Mouse (Mus musculus): Measurements from ENCODE around the gene Clpsl2. TPM values are rescaled to one million over a fixed set of nuclear protein-coding genes. Genes with fewer than 3 reads are reported as not detected.

Gene Clpsl2
- total RNA-seq, 1 experiment = not detected

DNA sequence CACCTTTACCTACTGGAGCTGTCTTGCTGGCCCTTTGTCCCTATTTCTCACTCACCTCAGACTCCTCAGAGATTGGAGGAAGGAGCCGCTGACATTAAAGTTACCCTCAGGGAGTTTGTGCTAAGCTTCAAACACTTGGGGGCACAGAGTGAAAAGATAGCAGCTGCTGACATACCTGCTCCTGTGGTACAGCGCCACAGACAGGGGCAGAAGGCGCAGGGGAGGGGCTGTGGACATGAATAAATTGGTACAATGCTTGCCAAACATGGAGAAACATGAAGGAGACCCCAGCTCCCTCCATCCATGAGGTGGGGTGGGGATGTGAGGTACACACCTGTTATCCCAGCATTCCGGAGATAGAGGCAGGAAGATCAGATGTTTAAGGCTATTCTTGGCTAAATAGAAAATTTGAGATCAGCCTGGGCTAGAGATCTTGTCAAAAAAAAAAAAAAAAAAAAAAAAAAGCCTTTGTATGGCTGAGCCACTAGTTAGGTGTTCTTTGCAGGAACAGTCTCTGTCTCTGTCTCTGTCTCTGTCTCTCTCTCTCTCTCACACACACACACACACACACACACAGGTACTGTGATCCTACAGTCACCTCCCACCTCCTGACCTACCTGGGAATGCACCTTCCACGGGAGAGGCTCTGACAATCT, 28.0 kb upstream of the Clpsl2 start:
- no peak overlapping the region for H3K27ac ChIP-seq (ENCODE audit: insufficient read depth, low read depth, low read length, poor library complexity, severe bottlenecking)
- in situ Hi-C loops (cut with MboI; ENCODE audit: low sequenced_read_pairs in 2 of 2, unreplicated experiment in 2 of 2) = no loop called here
- TF ChIP-seq MAFK (IDR thresholded peaks at IDR 0.05; ENCODE audit: insufficient read depth, low read depth, low read length) (no peak), ZNF384 (IDR thresholded peaks at IDR 0.05; ENCODE audit: low read depth, low read length) (no peak), CHD2 (IDR thresholded peaks at IDR 0.05; ENCODE audit: low read depth, low read length) (no peak), ZC3H11A (IDR thresholded peaks at IDR 0.05; ENCODE audit: borderline replicate concordance, low read depth, low read length) (no peak), HCFC1 (IDR thresholded peaks at IDR 0.05; ENCODE audit: borderline replicate concordance, insufficient read depth, low read length) (no peak)
- H3K9ac ChIP-seq (ENCODE audit: insufficient read depth, low read depth, low read length, poor library complexity, severe bottlenecking) = no peak overlapping the region
- no peaks in the 10 kb centered on the region for H3K9me3 ChIP-seq (ENCODE audit: control insufficient read depth, insufficient read depth, low read depth, low read length)
- DNase-seq (ENCODE audit: low read depth, low spot score) = no peak
- H3K4me1 ChIP-seq (ENCODE audit: control insufficient read depth in 2 of 2, insufficient read depth in 2 of 2, low read length in 2 of 2, poor library complexity in 1 of 2) = peaks cover 0 to 20% of the 10 kb centered on the region in 2 experiments; a peak in 2 of 4 replicates
- no peaks in the 10 kb centered on the region for H3K36me3 ChIP-seq (ENCODE audit: control insufficient read depth, insufficient read depth, low read length, poor library complexity, severe bottlenecking)
- no peak overlapping the region for H3K4me3 ChIP-seq (ENCODE audit: insufficient read depth in 1 of 2, low read depth in 1 of 2, low read length in 2 of 2, poor library complexity in 1 of 2, severe bottlenecking in 1 of 2)

DNA sequence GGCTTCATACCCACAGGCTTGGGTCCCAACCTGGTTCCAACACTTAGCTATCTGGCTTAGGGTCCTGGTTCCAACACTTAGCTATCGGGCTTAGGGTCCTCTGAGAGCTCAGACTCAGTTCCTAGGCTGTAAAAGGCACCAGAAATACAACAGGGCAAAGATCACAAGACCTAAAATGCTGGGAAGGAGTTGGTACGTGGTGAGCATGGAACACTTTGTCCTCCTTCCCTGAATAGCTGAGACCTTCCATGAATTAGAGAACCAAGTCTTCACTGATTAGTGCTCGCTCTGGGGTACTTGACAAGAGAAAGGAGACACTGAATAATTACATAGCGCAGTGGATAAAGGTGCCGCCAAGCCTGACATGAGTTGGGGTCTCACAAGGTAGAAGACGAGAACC, 27.3 kb upstream of the Clpsl2 start:
- DNase-seq (ENCODE audit: low read depth, low spot score) = no peak
- H3K9me3 ChIP-seq (ENCODE audit: control insufficient read depth, insufficient read depth, low read depth, low read length) = no peaks in the 10 kb centered on the region
- H3K4me3 ChIP-seq (ENCODE audit: insufficient read depth in 1 of 2, low read depth in 1 of 2, low read length in 2 of 2, poor library complexity in 1 of 2, severe bottlenecking in 1 of 2) = peak overlapping the region in 1 of 2 experiments; percentile 71; a peak in 1 of 4 replicates
- H3K27ac ChIP-seq (ENCODE audit: insufficient read depth, low read depth, low read length, poor library complexity, severe bottlenecking) = no peak overlapping the region
- H3K36me3 ChIP-seq (ENCODE audit: control insufficient read depth, insufficient read depth, low read length, poor library complexity, severe bottlenecking) = no peaks in the 10 kb centered on the region
- in situ Hi-C loops (cut with MboI; ENCODE audit: low sequenced_read_pairs in 2 of 2, unreplicated experiment in 2 of 2) = no loop called here
- TF ChIP-seq ZNF384 (IDR thresholded peaks at IDR 0.05; ENCODE audit: low read depth, low read length) = no peak
- TF ChIP-seq HCFC1 (IDR thresholded peaks at IDR 0.05; ENCODE audit: borderline replicate concordance, insufficient read depth, low read length) = no peak
- TF ChIP-seq CHD2 (IDR thresholded peaks at IDR 0.05; ENCODE audit: low read depth, low read length) = no peak
- no peak for TF ChIP-seq ZC3H11A (IDR thresholded peaks at IDR 0.05; ENCODE audit: borderline replicate concordance, low read depth, low read length)
- no peak for TF ChIP-seq MAFK (IDR thresholded peaks at IDR 0.05; ENCODE audit: insufficient read depth, low read depth, low read length)
- peaks cover 0 to 18% of the 10 kb centered on the region in 2 experiments; a peak in 2 of 4 replicates for H3K4me1 ChIP-seq (ENCODE audit: control insufficient read depth in 2 of 2, insufficient read depth in 2 of 2, low read length in 2 of 2, poor library complexity in 1 of 2)
- peak overlapping the region; percentile 28; the same call in 1 of the 2 replicates for H3K9ac ChIP-seq (ENCODE audit: insufficient read depth, low read depth, low read length, poor library complexity, severe bottlenecking)

DNA sequence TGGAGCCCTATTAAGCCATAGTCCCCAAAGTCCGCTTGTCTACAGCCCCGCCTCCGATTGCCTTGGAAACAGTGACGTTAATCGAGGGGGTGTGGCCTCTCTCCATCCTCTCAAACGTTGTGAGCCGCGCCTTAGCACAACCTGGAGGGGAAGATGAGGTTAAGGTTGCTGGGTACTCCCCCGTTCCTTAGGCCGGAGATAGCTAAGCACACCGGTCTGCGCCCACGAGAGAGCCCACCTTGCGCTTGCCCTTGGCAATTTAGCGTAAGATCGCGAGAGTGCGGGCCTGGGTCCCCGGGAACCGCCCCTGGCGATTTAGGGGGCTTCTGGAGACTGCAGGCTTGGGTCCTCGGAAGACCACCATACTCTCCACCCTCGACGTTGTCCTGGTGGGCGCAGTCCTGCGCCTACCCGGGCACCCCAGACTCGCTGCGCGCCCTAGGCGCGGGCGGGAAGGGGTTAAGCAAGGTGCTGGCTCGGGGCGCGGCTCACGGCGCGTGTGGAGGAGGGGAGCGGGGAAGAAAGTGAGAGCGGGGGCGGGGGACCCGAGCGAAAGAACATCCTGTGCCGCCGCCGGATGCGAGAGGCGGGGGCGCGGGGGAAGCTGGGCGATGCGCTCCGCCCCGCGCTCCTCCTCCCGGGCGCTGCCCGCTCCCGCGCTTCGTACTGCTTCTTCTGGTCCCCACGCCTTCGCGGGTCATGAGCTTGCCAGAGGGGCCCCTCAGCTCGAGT, 26.4 kb upstream of the Clpsl2 start:
- H3K9me3 ChIP-seq (ENCODE audit: control insufficient read depth, insufficient read depth, low read depth, low read length) = no peaks in the 10 kb centered on the region

DNA sequence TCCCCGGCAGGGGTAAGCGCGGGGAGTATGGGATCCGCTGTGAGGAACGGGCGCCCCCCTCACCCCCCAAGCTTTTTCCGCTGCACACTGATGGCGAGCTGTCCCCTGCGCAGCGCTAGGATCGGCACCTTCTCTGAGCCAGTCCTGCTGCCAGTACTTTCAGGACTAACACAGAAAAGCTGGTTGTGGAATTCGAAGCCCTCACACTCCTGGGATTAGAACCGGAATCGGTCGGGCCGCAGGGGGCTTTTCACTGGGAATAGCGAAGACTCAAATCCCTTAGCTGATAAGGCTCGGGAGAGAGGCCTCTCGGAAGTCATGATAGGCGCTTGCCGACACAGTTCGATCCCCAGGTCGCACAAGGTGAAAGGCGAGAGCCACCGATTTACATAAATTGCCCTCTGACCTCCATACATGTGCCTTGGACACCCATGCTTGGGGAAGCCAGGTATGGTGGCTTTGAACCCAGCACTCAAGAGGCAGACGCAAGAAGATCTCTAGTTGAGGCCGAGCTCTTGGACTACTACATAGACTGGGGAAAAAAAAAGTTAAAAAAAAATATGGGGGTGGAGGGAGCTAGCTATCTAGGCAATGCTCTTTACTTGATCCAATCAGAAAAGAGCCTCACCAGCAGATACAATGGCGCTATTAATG, 25.7 kb upstream of the Clpsl2 start:
- peak overlapping the region; percentile 91 for H3K9ac ChIP-seq (ENCODE audit: insufficient read depth, low read depth, low read length, poor library complexity, severe bottlenecking)
- H3K9me3 ChIP-seq (ENCODE audit: control insufficient read depth, insufficient read depth, low read depth, low read length) = no peaks in the 10 kb centered on the region
- no peaks in the 10 kb centered on the region for H3K36me3 ChIP-seq (ENCODE audit: control insufficient read depth, insufficient read depth, low read length, poor library complexity, severe bottlenecking)
- TF ChIP-seq ZNF384 (IDR thresholded peaks at IDR 0.05; ENCODE audit: low read depth, low read length) (no peak), HCFC1 (IDR thresholded peaks at IDR 0.05; ENCODE audit: borderline replicate concordance, insufficient read depth, low read length) (no peak), CHD2 (IDR thresholded peaks at IDR 0.05; ENCODE audit: low read depth, low read length) (no peak), MAFK (IDR thresholded peaks at IDR 0.05; ENCODE audit: insufficient read depth, low read depth, low read length) (no peak), ZC3H11A (IDR thresholded peaks at IDR 0.05; ENCODE audit: borderline replicate concordance, low read depth, low read length) (no peak)
- H3K27ac ChIP-seq (ENCODE audit: insufficient read depth, low read depth, low read length, poor library complexity, severe bottlenecking) = peak overlapping the region; percentile 67
- in situ Hi-C loops (cut with MboI; ENCODE audit: low sequenced_read_pairs in 2 of 2, unreplicated experiment in 2 of 2) = no loop called here
- H3K4me1 ChIP-seq (ENCODE audit: control insufficient read depth in 2 of 2, insufficient read depth in 2 of 2, low read length in 2 of 2, poor library complexity in 1 of 2) = peaks cover 0 to 15% of the 10 kb centered on the region in 2 experiments; a peak in 2 of 4 replicates
- H3K4me3 ChIP-seq (ENCODE audit: insufficient read depth in 1 of 2, low read depth in 1 of 2, low read length in 2 of 2, poor library complexity in 1 of 2, severe bottlenecking in 1 of 2) = peak overlapping the region; percentile 71 to 81
- DNase-seq (ENCODE audit: low read depth, low spot score) = no peak

More for the DNA sequence above, 26.4 kb upstream of the Clpsl2 start:
- H3K4me1 ChIP-seq (ENCODE audit: control insufficient read depth in 2 of 2, insufficient read depth in 2 of 2, low read length in 2 of 2, poor library complexity in 1 of 2) = peaks cover 0 to 15% of the 10 kb centered on the region in 2 experiments; a peak in 2 of 4 replicates
- peak overlapping the region; percentile 91 for H3K9ac ChIP-seq (ENCODE audit: insufficient read depth, low read depth, low read length, poor library complexity, severe bottlenecking)
- DNase-seq (ENCODE audit: low read depth, low spot score) = peak; percentile 80
- H3K27ac ChIP-seq (ENCODE audit: insufficient read depth, low read depth, low read length, poor library complexity, severe bottlenecking) = peak overlapping the region; percentile 83
- in situ Hi-C loops (cut with MboI; ENCODE audit: low sequenced_read_pairs in 2 of 2, unreplicated experiment in 2 of 2) = no loop called here
- H3K36me3 ChIP-seq (ENCODE audit: control insufficient read depth, insufficient read depth, low read length, poor library complexity, severe bottlenecking) = no peaks in the 10 kb centered on the region
- peak overlapping the region; percentile 71 to 81 for H3K4me3 ChIP-seq (ENCODE audit: insufficient read depth in 1 of 2, low read depth in 1 of 2, low read length in 2 of 2, poor library complexity in 1 of 2, severe bottlenecking in 1 of 2)
- TF ChIP-seq HCFC1 (IDR thresholded peaks at IDR 0.05; ENCODE audit: borderline replicate concordance, insufficient read depth, low read length) (no peak), CHD2 (IDR thresholded peaks at IDR 0.05; ENCODE audit: low read depth, low read length) (peak; percentile 90), MAFK (IDR thresholded peaks at IDR 0.05; ENCODE audit: insufficient read depth, low read depth, low read length) (no peak), ZC3H11A (IDR thresholded peaks at IDR 0.05; ENCODE audit: borderline replicate concordance, low read depth, low read length) (no peak)
